Mouse (Mus musculus) lung, postnatal 0 days (tissue): ENCODE data around the gene Mob3c.

Experiments used
- CTCF ChIP-seq: IDR thresholded peaks from 2 replicates; pipeline ENCODE4 v1.5.1; 2016; ENCODE audit warnings: antibody characterized with exemption, mild to moderate bottlenecking
- EP300 ChIP-seq: IDR thresholded peaks from 2 replicates; pipeline ENCODE4 v1.6.1; 2016; ENCODE audit warnings: antibody characterized with exemption, mild to moderate bottlenecking, control low read depth

GRCm38 (mm10) chr4:115881183-115881582, 53.3 kb downstream of the Mob3c start:
- TF ChIP-seq CTCF (no peak), EP300 (no peak)
